Mouse (Mus musculus): ENCODE measurements around the gene Atf5.

- TF ChIP-seq MAFK (IDR thresholded peaks at IDR 0.05; ENCODE audit: insufficient read depth, low read depth, low read length) = no peak
- no peak for TF ChIP-seq CHD2 (IDR thresholded peaks at IDR 0.05; ENCODE audit: low read depth, low read length)
- no peak for TF ChIP-seq ZC3H11A (IDR thresholded peaks at IDR 0.05; ENCODE audit: borderline replicate concordance, low read depth, low read length)
- TF ChIP-seq ZNF384 (IDR thresholded peaks at IDR 0.05; ENCODE audit: low read depth, low read length) = no peak
Measured at GRCm38 (mm10) chr7:44836016-44836404, 19.6 kb upstream of the Atf5 start.

Measured in ES-E14 (cell line).